Mouse (Mus musculus) cortical plate, adult 2 months (tissue): ENCODE data around the gene 2410015M20Rik.

Experiments
- CTCF ChIP-seq: fragments of 200-500 bp; IDR thresholded peaks from 2 replicates; pipeline ENCODE4 v1.5.1; 2011; ENCODE audit warnings: mild to moderate bottlenecking, control low read depth, low read length; ENCODE audit not compliant: insufficient read depth; ENCODE audit errors: extremely low read depth
- POLR2A ChIP-seq: fragments of 200-500 bp; IDR thresholded peaks from 2 replicates; pipeline ENCODE4 v1.6.1; 2011; ENCODE audit warnings: mild to moderate bottlenecking, low read length, control low read depth; ENCODE audit not compliant: insufficient read depth; ENCODE audit errors: extremely low read depth

DNA sequence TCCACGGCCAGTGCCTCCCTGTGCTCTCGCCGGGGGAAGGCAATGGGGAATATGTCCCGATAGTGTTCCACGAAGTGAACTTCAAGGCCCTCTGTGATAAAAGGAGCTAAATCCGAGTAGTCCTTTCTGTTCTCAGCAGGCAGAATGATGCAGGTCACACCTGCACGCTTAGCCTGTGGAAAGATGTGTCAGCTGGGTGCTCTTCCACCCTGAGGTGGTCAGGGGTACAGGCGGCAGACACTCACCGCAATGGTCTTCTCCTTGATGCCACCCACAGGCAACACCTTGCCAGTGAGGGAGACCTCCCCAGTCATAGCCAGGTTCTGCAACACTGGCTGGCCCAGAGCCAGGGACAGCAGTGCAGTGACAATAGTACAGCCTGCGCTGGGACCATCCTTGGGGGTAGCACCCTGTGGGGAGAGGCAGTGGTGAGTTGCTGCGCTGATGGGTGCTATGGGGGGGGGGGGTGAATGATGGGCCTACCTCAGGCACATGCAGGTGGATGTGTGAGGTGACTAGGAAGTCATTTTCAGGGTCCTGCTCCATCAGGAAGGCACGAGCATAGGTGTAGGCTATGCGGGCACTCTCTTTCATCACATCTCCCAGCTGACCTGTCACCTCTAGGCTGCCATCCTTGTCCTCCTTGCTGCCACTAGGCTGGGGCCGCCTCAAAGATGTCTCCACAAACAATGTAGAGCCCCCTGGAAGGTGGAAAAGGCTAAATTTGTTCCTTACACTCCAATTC, 5.0 kb upstream of the 2410015M20Rik start:
- TF ChIP-seq CTCF (no peak), POLR2A (no peak)
